Mouse (Mus musculus): Measurements from ENCODE around the gene Gabpa.

Gene Gabpa

DNA sequence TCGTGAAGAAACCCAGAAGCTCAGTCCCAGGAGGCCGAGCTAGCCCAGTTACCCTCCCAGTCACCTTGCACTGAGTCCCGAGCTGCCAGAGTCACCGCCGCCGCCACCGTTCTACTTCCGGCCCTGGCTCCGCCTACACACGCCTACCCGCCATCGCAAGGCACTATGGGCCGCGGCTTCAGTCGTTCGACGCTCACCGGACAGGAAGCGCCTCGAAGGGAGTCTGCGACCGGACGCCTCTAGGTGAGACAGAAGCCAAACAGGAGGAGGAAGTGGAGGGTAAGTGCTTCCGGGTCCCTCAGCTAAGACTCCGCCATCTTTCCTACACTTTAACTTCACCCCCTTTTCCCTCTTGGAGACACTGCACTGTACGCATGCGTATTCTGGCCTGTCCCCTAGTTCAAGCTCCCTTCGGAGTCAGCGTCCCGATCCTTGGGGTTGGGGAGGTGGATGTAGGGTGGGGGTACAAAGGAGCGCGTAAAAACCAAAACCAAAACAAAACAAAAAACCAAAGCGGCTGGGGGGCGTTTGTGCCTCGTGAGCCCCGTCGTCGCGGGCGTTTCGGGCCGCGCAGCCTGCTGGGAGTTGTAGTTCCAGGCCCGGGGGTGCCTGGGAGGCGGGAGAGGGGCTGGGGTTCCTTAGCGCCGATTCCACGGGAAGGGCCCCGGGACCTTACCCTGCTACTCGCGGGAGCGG, at the start of gene Gabpa:
Gene Gabpa, plus strand, starts transcription at position 181 of the 696 bp plus-strand sequence.
- DNase-seq (ENCODE audit: low spot score in 2 of 2): peak; percentile 84 to 90

DNA sequence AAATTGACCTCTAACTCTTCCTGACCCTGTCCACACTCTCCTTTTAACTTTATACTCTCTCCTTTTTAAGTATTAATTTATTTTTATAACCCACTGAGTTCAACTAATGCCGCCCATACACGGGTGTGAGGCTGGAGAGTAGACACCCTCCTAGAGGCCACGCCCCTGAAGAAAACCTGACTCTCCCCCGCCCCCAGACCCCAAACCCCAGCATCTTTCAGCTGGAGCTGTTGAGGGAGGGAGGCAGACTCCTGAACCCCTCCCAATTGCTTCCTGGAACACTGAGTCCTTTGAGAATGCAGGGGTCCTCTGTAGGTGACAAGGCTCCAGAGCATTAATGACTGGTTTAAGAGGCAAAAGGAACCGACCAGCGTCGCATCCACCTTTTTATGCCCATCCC, 49.8 kb upstream of the Gabpa start:
- DNase-seq (ENCODE audit: low spot score in 2 of 2): no peak

DNA sequence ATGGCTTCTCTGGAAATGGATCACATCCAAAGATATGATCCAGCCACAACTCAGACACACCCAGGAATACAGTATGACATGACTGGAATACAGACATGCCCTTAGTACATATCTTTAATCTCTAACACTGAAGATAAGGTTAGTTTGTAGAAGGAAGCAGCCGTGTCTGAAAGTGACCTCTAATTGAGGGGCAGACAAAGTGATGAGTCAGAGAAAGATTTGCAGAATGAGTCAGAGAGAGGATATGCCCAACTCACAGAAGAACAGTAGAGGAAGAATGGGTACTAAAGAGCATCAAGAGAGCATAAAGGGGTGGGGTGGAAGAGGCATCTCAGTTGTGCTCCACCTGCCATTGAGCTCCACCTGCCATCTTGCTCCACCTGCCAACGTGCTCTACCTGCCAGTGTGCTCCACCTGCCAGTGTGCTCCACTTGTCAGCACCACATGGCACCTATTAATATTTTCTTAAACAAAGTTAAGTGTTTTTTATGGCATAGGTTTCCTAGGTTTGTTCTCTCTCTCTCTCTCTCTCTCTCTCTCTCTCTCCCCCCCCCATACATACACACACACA, 44.0 kb upstream of the Gabpa start:
- DNase-seq (ENCODE audit: low spot score in 2 of 2): no peak

DNA sequence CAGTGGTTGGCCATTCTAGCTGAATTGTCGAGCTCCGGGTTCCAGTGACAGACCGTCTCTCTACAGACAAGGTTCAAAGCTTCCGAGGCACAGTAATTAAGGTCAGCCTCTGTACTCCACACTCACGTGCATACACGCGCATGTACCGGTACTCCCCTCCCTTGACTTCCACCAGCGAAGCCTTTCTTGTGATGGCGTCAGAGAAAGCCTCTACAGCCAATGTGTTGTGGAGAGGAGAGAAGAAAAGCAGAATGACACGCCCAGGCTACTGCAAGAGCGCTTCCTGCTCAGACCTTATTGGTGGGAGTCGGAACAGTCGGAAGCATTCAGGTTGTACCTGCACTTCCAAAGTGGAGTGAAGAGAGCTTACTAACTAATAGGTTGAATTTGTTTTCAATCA, 41.3 kb upstream of the Gabpa start:
- no peak for DNase-seq (ENCODE audit: low spot score in 2 of 2)

DNA sequence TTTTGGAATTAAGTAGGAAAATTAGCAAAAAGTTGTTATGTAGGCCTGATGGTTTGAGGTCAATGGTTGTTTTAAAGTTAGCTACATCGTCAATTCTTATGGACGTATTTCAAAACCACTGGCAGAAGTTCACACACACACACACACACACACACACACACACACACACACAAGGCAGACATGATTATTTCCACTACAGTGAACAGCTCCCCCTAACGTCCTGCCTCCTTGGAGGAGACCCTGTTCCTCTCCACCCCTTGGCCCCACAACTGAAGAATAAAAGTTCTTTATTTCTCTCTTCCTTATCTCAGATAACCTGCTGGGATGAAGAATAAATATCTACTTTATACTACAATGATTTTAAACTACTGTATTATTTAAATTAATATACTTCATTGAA, 39.4 kb upstream of the Gabpa start:
- DNase-seq (ENCODE audit: low spot score in 2 of 2): no peak

DNA sequence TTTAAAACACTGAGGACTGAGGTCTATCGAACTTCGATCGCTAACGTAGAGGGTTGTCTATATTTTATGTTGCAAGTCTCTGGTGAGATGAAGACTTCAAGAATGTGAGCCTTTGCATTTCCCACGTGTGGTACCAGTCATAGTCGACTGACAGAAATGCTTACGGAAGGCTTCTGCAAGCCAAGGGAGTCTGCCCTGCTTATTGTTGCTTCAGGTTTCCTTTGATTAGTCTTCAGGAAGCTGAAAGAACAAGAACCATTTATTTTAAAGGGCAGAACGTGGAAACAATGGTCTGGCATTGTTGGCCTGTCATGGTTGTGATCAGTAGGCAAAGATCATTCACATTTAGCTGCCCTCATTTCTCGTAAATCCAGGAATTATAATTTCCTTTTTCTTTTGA, 38.0 kb upstream of the Gabpa start:
- no peak for DNase-seq (ENCODE audit: low spot score in 2 of 2)

DNA sequence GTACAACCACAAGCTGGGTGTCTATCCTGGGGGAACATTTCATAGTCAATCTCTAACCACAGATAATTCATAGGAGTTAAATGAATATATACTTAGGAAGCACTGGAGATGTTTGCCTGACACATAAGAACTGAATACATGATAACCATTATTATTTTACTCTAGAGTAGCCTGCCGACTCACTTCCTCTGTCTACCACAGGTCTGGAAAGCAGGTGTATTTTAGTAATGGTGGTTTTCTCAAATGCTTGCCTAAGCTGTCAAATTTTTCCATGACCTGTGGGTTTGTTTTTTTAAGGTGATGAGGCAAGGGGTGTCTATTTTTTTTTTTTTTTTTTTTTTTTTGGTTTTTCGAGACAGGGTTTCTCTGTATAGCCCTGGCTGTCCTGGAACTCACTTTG, 34.7 kb upstream of the Gabpa start:
- DNase-seq (ENCODE audit: low spot score in 2 of 2): no peak

DNA sequence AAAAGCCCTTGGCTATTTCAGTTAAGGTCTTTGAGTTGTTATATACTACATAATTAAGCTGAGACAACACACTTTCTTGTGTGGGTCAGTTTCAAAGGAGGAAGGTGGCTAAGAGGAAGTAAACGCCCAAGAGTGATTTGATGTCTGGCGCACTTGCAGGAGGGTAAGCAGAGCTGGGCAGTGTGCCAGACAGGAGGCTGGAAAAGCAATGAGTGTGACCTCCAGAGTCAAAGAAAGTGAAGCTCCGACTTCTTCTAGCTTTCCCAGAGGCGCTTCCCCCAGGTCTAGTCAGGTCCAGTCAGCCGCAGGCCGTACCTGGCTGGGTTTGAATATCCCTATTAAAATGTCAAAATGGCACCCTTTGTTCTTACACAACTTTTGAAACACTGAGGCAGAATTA, 32.5 kb upstream of the Gabpa start:
- no peak for DNase-seq (ENCODE audit: low spot score in 2 of 2)

DNA sequence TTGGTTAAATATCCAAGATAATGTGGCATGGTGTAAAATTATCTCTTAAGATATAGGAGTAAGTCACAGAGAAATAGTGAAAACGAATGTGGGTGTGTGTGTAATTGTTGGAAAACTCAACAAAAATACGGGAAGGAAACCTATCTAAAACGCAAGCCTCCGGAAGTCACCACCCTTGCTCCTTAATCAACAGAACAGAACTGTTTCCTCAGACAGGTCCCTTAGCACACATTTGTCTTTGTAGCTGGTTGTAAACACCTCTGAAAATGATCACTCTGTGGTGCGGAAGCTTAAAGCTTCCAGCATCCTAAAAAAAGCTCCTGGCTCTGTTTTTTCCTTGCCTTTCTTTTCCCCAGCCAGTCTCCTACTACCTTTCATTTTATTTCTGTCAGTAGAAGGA, 29.9 kb upstream of the Gabpa start:
- DNase-seq (ENCODE audit: low spot score in 2 of 2): no peak

DNA sequence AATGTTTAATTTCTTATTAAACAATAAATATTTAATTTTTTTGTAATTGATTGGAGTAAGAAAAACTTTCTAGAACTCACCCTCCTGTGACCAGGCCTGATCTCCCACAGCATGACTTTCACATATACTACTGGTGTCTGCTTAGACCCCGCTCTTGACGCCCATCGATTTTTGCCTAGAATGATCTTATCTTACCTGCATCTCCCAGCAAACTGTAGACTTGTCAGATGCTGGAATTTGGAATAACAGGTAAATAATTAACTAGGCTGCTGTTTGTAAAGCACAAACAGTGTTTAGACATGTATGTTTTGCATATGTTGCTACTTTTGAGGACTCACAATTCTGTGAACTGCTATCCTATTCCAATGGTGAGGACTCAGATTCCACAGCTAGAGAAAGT, 28.6 kb upstream of the Gabpa start:
- no peak for DNase-seq (ENCODE audit: low spot score in 2 of 2)

DNA sequence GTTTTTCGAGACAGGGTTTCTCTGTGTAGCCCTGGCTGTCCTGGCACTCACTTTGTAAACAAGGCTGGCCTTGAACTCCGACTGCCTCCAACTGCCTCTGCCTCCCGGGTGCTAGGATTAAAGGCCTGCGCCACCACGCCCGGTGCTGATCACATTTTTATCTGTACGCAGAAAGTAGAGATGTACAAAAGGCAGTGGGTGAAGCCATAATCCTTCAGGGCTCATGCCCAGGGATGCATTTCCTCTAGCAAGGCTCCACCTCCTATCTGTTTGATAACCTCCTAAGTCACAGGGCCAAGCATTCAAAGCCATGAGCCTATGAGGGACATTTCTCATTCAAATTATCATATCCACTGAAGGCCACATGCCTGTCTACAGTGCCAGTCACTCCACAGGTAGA, 26.9 kb upstream of the Gabpa start:
- DNase-seq (ENCODE audit: low spot score in 2 of 2): no peak

DNA sequence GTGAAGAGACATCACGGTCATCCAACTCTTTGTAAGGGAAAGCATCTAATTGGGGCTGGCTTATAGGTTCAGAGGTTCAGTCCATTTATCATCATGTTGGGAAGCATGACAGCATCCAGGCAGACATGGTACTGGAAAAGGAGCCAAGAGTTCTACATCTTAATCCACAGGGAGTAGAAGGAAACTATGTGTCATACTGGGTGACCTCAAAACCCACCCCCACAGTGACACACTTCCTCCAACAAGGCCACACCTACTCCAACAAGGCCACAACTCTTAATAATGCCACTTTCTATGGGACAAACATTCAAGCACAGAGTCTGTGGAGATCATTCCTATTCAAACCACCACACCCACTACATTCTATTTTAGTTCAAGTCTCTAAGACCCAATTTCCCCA, 24.5 kb upstream of the Gabpa start:
- DNase-seq (ENCODE audit: low spot score in 2 of 2): no peak

DNA sequence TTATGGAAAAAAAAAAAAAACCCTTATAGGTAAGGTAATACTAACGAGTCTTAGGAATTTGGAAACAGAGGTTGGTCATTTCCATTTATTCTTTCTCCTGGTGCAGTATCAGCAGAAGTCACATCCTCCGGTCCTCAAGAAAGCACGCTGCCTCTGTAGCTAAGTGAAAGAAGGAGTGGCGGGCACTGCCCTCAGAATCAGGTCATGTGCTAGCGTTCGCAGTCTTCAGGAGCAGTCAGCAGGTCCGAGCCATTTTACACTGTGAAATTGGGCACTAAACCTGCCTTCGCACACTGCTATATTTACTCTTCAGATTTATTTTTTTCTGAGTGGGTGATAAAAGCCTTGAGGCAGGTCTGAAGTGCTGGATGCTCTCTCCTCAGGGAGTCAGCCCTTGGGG, 20.9 kb upstream of the Gabpa start:
- DNase-seq (ENCODE audit: low spot score in 2 of 2): no peak

DNA sequence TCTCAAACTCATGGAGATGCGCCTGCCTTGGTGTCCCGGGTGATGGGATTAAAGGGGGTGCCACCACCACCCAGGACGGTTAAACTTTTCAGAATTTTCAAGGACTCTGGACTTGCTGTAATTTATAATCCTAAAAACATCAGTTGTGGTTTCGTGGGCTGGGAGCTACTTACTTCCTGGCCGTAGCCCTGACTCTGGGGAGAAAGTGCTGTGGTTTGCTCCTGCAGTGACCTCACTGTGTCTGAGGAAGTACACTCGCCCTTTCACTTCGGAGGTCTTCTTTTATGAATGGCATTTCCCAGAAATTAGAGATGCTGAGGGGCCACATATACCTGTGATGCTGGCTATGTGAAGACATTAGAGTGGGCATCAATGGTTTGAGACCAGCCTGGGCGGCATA, 20.2 kb upstream of the Gabpa start:
- DNase-seq (ENCODE audit: low spot score in 2 of 2): no peak

DNA sequence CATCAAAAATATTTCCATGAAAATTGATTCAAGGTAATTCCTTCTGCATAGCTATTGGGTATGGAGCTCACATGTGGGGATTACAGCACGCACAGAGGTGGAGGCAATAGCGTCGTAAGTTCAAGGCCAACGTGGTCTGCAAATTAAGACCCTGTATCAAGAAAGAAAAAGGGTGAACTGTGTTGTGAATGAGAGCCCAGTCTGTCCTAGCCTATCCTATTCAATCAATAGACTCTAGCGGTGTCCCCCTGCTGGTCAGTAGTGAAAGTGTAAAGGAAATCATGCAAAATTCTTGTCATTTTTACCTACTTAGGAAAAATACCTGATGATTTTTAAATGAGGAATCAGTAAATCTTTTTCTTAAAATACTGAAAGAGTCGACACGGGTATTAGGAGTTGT, 17.3 kb upstream of the Gabpa start:
- DNase-seq (ENCODE audit: low spot score in 2 of 2): no peak

DNA sequence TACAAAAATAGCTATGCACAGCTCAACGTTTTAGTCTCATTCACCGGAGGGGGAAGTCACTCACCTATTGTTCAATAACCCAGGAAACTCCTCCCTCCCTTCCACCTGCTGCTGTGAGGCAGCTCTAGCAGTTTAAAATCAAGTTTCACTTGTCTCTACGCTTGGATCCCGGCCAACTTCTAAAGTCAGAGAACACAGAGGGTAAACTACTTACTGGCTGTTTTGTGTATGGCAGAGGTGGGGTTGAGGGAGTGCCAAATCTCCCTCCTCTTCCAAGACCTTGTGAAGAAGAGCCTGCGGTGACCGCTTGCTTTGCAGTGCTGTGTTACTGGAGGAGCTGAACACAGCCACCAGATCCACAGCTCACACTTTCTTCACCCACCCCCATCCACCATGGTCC, 9.7 kb upstream of the Gabpa start:
- DNase-seq (ENCODE audit: low spot score in 2 of 2): no peak

DNA sequence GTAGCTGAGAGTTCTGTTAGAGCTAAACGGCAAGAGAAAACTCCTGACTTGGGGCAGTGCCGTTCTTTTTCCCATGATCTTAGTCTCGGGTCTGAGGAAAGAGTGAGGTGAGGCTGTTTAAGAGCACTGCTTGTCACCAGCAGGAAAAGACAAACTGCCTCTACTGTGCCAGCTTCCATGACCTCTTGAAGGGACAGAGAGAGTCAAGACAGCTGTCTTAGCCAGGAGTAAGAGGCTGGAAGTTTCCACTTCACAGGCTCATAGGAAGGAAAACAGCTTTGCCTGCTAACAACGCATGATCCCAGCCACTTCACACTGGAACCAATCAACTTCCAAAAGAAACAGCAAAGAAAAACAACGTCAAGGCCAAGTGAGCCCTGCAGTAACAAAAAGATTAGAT, 3.0 kb upstream of the Gabpa start:
- no peak for DNase-seq (ENCODE audit: low spot score in 2 of 2)

DNA sequence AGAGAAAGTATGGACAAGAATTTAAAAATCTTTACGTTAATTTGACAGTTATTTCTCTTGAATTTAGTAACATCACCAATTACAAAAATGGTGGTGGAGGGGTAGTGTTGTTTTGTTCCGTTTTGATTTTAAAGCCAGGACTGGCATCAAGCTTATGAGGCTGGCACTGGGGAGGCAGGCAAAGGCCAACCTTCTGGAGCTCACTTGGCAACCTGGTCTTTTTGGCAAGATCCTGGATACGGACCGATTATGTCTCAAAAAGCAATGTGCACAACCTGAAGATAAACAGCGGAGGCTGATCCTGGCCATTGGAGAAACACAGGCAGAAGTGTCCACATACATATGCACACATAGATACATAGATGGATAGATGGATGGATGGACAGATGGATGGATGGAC, 2.0 kb upstream of the Gabpa start:
- DNase-seq (ENCODE audit: low spot score in 2 of 2): no peak

DNA sequence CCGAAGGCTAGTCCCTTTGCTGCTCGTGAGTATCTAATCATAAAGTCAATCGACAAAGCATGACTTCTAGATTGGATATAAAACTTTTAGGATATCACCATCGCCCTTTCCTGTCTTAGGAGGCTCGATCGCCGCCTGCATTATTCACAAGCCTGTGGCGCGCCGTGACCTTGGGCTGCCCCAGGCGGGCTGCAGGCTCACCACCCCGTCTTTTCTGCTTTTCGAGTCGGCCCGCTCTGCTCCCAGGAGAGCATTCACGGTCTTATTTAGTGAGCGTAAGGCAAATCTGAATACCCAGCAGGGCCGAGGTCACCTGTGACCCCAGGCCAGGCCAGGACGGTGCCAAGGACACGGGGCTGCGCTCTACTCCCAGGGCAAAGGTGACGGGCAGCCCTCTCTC, 381 bp upstream of the Gabpa start:
- DNase-seq (ENCODE audit: low spot score in 2 of 2): no peak

DNA sequence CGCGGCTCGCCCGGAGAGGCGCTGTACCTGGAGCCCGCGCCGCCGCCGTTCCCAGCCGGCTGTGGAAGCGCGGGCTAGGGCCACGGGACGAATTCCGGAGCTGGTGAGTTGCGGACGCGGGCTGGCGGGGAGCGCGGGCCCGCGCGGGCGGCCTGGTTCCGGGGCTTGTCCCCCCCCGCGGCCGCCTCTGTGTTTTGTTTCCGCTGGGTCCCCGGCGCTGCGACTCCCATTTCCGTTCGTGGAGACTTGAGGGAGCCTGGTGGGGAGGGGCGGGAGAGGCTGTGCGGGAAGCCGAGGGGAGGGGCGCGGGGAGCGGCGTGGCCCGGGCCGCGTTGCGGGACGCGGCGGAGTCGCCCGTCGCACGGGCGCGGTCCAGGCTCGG, 707 bp downstream of the Gabpa start, which contains the start of gene Atp5j:
Gene Atp5j, minus strand, starts transcription at position 185 of the 382 bp plus-strand sequence.
- peak; percentile 66 to 76 for DNase-seq (ENCODE audit: low spot score in 2 of 2)

DNA sequence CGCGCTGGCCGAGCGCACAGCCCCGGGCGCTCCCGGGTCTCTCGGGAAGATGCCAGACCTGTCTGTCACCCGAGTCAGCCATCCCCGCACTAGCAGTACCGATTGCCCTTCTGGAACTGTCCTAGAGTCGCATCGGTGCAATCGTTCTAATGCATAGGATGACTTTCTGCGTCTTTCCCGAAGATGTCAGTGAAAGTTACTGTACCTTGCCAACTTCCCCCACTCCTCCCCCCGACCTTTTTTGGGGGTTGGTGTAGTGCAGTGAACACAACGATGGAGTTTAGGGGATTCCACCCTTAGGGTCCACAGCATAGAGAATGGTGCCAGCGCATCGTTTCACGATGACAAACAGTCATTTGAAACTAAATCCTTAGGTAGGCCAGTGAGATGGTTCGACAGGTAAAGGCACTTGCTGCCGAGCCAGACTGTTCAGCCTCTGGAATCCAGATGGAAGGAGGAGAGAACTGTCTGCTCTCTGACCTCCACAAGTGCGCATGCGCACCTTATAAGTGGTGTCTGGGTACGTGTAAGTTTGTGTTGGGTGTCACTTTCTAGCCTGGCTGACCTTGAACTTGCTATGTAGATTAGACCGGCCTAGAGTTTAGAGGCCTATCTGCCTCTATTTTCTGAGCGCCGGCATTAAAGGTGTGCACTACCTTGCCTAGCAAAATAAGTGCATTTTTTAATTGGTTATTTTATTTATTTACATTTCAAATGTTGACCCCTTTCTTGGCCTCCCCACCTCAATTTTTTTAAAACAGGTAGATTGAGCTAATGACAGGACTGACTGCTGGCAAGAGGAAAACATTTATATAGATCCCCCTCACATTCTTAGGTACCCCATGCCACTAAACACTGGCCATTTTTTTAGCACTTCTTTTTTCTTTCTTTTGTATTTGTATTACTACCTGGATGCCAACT, 1.4 kb downstream of the Gabpa start:
- peak; percentile 24 to 34 for DNase-seq (ENCODE audit: low spot score in 2 of 2)

DNA sequence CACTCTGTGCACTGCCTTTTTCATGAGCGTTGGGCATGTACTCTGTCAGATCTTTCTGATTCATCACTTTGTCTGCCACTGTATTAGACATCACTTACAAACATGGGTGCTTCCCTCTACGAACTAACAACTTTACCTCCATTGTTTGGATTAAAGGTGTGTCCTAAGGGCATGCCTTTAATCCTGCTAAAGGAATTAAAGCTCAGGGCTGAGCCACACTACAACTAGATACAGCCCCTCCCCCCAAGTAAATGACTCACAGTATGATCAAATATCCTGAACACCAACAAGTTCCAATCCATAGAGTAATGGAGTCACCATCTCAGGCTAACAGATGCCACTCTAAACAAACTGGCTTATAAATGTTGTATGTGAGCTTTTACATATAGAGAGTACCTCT, 3.9 kb downstream of the Gabpa start:
- no peak for DNase-seq (ENCODE audit: low spot score in 2 of 2)

DNA sequence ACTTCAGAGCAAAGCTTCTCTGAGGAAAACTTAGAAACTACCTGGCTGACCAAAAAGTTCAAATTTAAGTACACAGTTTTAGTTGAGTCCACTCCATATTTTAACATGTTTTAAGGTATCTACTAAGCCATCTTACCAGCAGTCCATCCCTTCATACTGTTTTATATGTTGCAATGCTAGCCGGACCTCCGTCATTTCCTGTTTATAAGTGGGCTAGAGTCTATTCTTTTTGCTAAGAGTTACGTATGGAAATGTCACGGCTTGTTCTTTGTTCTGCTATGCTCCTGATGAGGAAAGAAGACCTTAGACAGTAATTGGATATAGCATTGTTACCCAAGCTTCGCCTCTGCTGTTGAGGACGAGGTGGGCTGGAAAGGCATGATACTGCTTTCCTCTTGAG, 18.8 kb downstream of the Gabpa start:
- DNase-seq (ENCODE audit: low spot score in 2 of 2): no peak

Measured in frontal cortex, postnatal 14 days (tissue).